Mouse (Mus musculus) liver, postnatal 0 days (tissue): ENCODE measurements around the gene Ins2. TPM values are rescaled to one million over a fixed set of nuclear protein-coding genes. Genes with fewer than 3 reads are reported as not detected.
A peak's percentile ranks its signal among the peaks of the same experiment; 100 is the strongest.

Experiments used
- ATAC-seq: fragments of 200-750 bp; cut with Nextera tagmentation; 2 replicates; pipeline ENCODE4 v1.8.0; 2017; ENCODE audit warnings: mild to moderate bottlenecking, moderate library complexity
- DNase-seq: peaks from one replicate; pipeline ENCODE4 v3.0.0-alpha.2; 2016
- H3K27ac ChIP-seq: fragments of 300-500 bp; sonication (generic); 2 replicates; pipeline ENCODE4 v1.5.1; 2014; ENCODE audit warnings: antibody characterized with exemption, moderate library complexity, mild to moderate bottlenecking, low read depth
- H3K27me3 ChIP-seq: fragments of 300-500 bp; sonication (generic); 2 replicates; pipeline ENCODE4 v1.6.1; 2014; ENCODE audit warnings: low read length, control low read depth, mixed read lengths; ENCODE audit not compliant: insufficient read depth
- H3K36me3 ChIP-seq: fragments of 300-500 bp; sonication (generic); replicated peaks from 2 replicates; pipeline ENCODE4 v1.6.1; 2014; ENCODE audit warnings: mild to moderate bottlenecking, control low read depth, low read length, moderate library complexity, mixed read lengths; ENCODE audit not compliant: insufficient read depth
- H3K4me1 ChIP-seq: fragments of 300-500 bp; sonication (generic); 2 replicates; pipeline ENCODE4 v1.6.1; 2014; ENCODE audit warnings: antibody characterized with exemption, mild to moderate bottlenecking, control low read depth; ENCODE audit not compliant: insufficient read depth
- H3K4me2 ChIP-seq: fragments of 300-500 bp; sonication (generic); 2 replicates; pipeline ENCODE4 v1.6.1; 2014; ENCODE audit warnings: low read depth, mild to moderate bottlenecking, low read length, moderate library complexity, mixed read lengths
- H3K4me3 ChIP-seq: fragments of 300-500 bp; sonication (generic); 2 replicates; pipeline ENCODE4 v1.5.1; 2014; ENCODE audit warnings: low read depth, low read length
- H3K9ac ChIP-seq: fragments of 300-500 bp; sonication (generic); replicated peaks from 2 replicates; pipeline ENCODE4 v1.6.1; 2014; ENCODE audit warnings: mild to moderate bottlenecking, moderate library complexity
- H3K9me3 ChIP-seq: fragments of 300-500 bp; sonication (generic); 2 replicates; pipeline ENCODE4 v1.6.1; 2016; ENCODE audit warnings: mild to moderate bottlenecking, control low read depth, low read length, mixed read lengths
- CTCF ChIP-seq: sonication (generic); IDR thresholded peaks from 2 replicates; pipeline ENCODE4 v1.5.1; 2016; ENCODE audit warnings: antibody characterized with exemption, low read depth
- EP300 ChIP-seq: IDR thresholded peaks from 2 replicates; pipeline ENCODE4 v1.6.1; 2016; ENCODE audit warnings: antibody characterized with exemption, low read depth, mild to moderate bottlenecking
- WGBS: fragments of 180-500 bp; shearing (Covaris S2); extraction: QIAGEN DNeasy Blood & Tissue Kit; methylation state at CpG from one replicate; pipeline ENCODE4 v1.1.7; 2014; ENCODE audit not compliant: insufficient replicate concordance; 5-methylcytosine and 5-hydroxymethylcytosine counted together
- polyA plus RNA-seq: library from polyadenylated mRNA; unstranded; fragments of >200 nt; fragmentation: Nextera tagmentation; extraction: Ambion mirVana; gene quantifications from 2 replicates; pipeline ENCODE4 v1.2.1, GENCODE M21; 2015

The Ins2 gene
- polyA plus RNA-seq, 1 experiment from 2014 or later, result not detected

- Histone ChIP-seq H3K9me3 (no peaks in the 10 kb centered on the region), H3K9ac (no peak overlapping the region), H3K4me2 (no peak overlapping the region), H3K36me3 (no peaks in the 10 kb centered on the region), H3K27me3 (no peaks in the 10 kb centered on the region), H3K4me1 (no peaks in the 10 kb centered on the region), H3K4me3 (no peak overlapping the region), H3K27ac (no peak overlapping the region)
- ATAC-seq (no peak), DNase-seq (peak; percentile 36)
- TF ChIP-seq EP300 (no peak), CTCF (peak; percentile 60)
- 2% methylated on average over 2 of the region's 2 CpGs for WGBS
These were observed 22.5 kb downstream of the Ins2 start for GRCm38 (mm10) chr7:142720725-142721124.

GRCm38 (mm10) chr7:142714783-142715498, 28.2 kb downstream of the Ins2 start:
- no peak for ATAC-seq
- Histone ChIP-seq H3K9me3 (no peaks in the 10 kb centered on the region), H3K9ac (no peak overlapping the region), H3K4me3 (no peak overlapping the region), H3K4me2 (no peak overlapping the region), H3K27me3 (no peaks in the 10 kb centered on the region), H3K4me1 (no peaks in the 10 kb centered on the region), H3K27ac (no peak overlapping the region), H3K36me3 (no peaks in the 10 kb centered on the region)
- peak; percentile 43 for DNase-seq
- WGBS, result 16% methylated on average over 7 of the region's 8 CpGs
- no peak for TF ChIP-seq EP300
- TF ChIP-seq CTCF, result peak; percentile 74

GRCm38 (mm10) chr7:142706873-142707272, 36.3 kb downstream of the Ins2 start:
- no peak overlapping the region for H3K4me2 ChIP-seq
- TF ChIP-seq EP300, result no peak
- no peak for TF ChIP-seq CTCF
- no peak for ATAC-seq
- H3K36me3 ChIP-seq, result no peaks in the 10 kb centered on the region
- H3K27ac ChIP-seq, result no peak overlapping the region
- H3K9ac ChIP-seq, result no peak overlapping the region
- no peak for DNase-seq
- H3K4me3 ChIP-seq, result no peak overlapping the region
- no peaks in the 10 kb centered on the region for H3K9me3 ChIP-seq
- no peaks in the 10 kb centered on the region for H3K27me3 ChIP-seq
- H3K4me1 ChIP-seq, result no peaks in the 10 kb centered on the region
- WGBS, result 75% methylated on average over 2 of the region's 2 CpGs

- no peaks in the 10 kb centered on the region for H3K9me3 ChIP-seq
- H3K27me3 ChIP-seq, result no peaks in the 10 kb centered on the region
- WGBS, result 61% methylated on average over 5 of the region's 5 CpGs
- H3K27ac ChIP-seq, result no peak overlapping the region
- TF ChIP-seq EP300 (no peak), CTCF (no peak)
- no peak overlapping the region for H3K4me3 ChIP-seq
- ATAC-seq, result no peak
- H3K4me2 ChIP-seq, result no peak overlapping the region
- no peak for DNase-seq
- no peaks in the 10 kb centered on the region for H3K4me1 ChIP-seq
- no peak overlapping the region for H3K9ac ChIP-seq
- H3K36me3 ChIP-seq, result no peaks in the 10 kb centered on the region
These were observed 43.8 kb downstream of the Ins2 start for GRCm38 (mm10) chr7:142699334-142699860.

- Histone ChIP-seq H3K4me3 (no peak overlapping the region), H3K9me3 (no peaks in the 10 kb centered on the region), H3K4me2 (no peak overlapping the region), H3K36me3 (no peaks in the 10 kb centered on the region), H3K27me3 (no peaks in the 10 kb centered on the region), H3K9ac (no peak overlapping the region), H3K4me1 (no peaks in the 10 kb centered on the region), H3K27ac (no peak overlapping the region)
- no peak for DNase-seq
- TF ChIP-seq EP300, result no peak
- no peak for TF ChIP-seq CTCF
- ATAC-seq, result no peak
- WGBS, result 77% methylated on average over 3 of the region's 3 CpGs
These were observed 64.6 kb downstream of the Ins2 start for GRCm38 (mm10) chr7:142678611-142679010.

GRCm38 (mm10) chr7:142675644-142676043, 67.5 kb downstream of the Ins2 start:
- Histone ChIP-seq H3K9me3 (peaks cover 11% of the 10 kb centered on the region; the same call in 1 of the 2 replicates), H3K9ac (no peak overlapping the region), H3K4me1 (no peaks in the 10 kb centered on the region), H3K4me2 (no peak overlapping the region), H3K36me3 (no peaks in the 10 kb centered on the region), H3K27me3 (no peaks in the 10 kb centered on the region), H3K4me3 (no peak overlapping the region), H3K27ac (no peak overlapping the region)
- no peak for TF ChIP-seq EP300
- TF ChIP-seq CTCF, result peak; percentile 71
- 7% methylated on average over 3 of the region's 3 CpGs for WGBS
- DNase-seq, result peak; percentile 70
- no peak for ATAC-seq
